Mouse (Mus musculus) telencephalon, adult 2 months (tissue): ENCODE measurements around the gene Naa80.
A peak's percentile ranks its signal among the peaks of the same experiment; 100 is the strongest.

ENCODE experiments used
- DNase-seq: peaks from one replicate; pipeline ENCODE4 v3.0.0-alpha.2; 2011; ENCODE audit warnings: low read depth, low spot score

Gene Naa80

GRCm38 (mm10) chr9:107578587-107578986, at the start of gene Naa80:
Gene Naa80 (plus strand): TSS chr9:107578887.
- DNase-seq, result no peak

- peak; percentile 99 for DNase-seq
These were observed 44.8 kb upstream of the Naa80 start, which contains the start of gene Tmem115 for GRCm38 (mm10) chr9:107533791-107534407. Gene Tmem115 (plus strand): TSS chr9:107533945.

DNA sequence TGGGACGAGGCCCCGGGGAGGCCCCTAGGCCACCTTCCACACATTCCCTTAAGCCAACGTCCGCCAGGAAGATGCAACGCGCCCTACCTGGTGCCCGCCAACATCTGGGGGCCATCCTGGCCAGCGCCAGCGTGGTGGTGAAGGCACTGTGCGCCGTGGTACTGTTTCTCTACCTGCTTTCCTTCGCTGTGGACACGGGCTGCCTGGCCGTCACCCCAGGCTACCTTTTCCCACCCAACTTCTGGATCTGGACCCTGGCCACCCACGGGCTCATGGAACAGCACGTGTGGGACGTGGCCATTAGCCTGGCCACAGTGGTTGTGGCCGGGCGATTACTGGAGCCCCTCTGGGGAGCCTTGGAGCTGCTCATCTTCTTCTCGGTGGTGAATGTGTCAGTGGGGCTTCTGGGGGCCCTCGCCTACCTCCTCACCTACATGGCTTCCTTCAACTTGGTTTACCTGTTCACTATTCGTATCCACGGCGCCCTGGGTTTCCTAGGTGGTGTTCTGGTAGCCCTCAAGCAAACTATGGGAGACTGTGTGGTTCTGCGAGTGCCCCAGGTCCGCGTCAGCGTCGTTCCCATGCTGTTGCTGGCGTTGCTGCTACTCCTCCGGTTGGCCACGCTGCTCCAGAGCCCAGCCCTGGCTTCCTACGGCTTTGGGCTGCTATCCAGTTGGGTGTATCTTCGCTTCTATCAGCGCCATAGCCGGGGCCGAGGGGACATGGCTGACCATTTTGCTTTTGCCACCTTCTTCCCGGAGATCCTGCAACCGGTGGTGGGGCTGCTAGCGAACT, 44.1 kb upstream of the Naa80 start:
- DNase-seq, result no peak

DNA sequence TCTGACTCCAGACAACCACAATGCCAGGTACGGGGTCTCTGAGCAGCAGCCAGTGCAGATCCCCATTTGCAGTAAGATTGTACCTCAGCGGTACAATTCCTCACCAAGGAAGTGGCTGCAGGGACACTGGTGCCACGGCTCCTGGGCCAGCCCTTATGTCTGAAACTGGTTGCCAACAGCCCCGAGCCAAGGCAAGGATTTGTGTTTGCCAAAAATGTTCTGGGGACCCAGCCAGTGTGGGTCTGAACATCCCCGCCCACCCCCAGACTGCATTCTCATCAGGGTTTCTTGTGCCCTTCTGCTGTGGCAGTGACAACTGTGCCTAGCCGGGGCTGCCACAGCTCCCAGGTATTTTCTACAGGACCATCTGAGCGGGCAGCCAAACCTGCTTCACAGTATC, 40.5 kb upstream of the Naa80 start:
- no peak for DNase-seq

DNA sequence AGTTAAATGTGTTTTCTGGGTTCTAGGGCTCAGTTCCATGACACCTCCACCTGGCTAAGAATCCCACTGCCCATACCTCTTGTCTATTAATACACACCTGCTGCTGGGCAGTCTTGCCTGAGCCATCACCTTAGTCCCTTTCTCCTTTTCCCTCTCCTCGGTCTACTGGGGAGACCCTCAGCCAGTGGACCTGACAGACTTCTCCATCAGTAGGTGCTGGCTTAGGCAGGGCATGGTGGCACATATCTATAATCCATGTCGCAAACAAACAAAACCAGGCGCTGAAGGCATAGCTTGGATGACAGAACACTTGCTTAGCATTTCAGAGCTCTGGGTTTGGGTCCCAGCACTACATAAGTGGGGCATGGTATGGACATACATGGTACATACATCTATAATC, 40.0 kb upstream of the Naa80 start:
- DNase-seq, result no peak

DNA sequence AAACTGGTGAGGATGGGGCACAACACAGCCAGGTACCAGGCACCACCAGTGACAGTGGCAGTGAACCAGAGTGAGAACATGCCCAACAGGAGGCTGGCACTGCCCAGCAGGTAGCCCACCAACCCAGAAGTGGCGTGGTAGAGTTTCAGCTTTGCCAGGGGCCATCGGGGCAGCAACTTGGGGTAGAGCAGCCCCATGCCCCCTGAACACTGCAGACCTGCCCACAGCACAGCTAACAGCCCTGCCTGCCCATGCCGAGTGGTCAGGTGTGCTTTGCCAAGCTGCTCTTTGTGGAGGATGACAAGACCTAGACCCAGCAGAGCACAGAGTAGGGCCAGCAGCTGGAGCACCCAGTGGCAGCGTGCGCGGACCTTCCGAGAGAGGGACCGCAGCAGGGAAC, 38.7 kb upstream of the Naa80 start:
- DNase-seq, result no peak

DNA sequence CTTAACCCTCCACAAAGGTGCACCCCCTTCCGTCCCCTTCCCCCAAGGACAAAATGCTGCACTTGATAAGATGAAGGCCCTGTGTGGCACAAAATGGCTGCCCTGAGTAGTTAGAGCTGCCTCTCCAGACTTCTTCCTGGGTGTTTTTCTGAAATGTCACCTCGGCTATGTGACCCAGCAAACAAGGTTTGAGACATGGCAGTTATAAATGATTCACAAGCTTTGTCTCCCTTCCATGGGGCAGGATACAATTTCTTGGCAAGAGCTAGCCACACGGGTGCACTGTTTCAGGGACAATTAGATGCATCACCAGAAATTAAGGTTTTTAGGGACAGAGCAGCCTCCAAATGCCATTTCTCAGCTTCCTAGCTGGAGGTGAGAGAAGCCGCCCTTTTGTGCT, 38.3 kb upstream of the Naa80 start:
- DNase-seq, result no peak

DNA sequence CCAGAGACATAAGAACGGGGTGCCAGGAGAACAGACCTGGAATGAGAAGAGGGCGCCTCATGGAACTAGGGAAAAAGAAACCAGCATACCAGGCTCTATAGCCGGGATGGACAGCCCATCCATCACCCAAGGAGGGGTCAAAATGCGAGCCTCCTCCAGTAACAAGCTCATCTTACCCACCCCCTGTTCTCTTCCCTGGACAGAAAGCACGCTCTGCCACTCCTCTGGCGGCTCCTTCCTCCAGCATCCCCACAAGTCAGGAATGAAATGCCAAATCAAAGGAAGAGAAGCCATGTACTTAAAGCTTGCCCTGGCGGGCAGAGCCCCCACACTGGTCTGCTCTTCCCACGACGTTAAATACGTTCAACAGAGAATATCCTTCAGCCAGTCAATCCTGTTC, 37.7 kb upstream of the Naa80 start:
- DNase-seq, result no peak

- peak; percentile 94 for DNase-seq
These were observed 37.0 kb upstream of the Naa80 start, which contains the start of the genes Cyb561d2 and Nprl2 for GRCm38 (mm10) chr9:107541474-107542351. Gene Cyb561d2 (minus strand): TSS chr9:107542193. Gene Nprl2 (plus strand): TSS chr9:107542226.

DNA sequence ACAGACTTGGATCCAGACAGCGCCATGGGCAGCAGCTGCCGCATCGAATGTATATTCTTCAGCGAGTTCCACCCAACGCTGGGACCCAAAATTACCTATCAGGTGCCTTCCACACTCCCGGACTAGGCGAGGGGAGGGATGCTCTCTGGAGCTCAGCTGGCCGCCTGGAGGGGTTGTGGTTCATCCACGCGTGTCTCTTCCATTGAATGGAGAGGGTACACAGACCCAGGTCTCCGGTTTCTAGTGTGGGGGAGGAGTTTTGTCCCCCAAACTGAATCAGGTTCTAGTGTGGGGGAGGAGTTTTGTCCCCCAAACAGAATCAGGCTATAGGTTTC, 36.4 kb upstream of the Naa80 start:
- no peak for DNase-seq

- DNase-seq, result no peak
These were observed 36.0 kb upstream of the Naa80 start for GRCm38 (mm10) chr9:107542721-107543120.

DNA sequence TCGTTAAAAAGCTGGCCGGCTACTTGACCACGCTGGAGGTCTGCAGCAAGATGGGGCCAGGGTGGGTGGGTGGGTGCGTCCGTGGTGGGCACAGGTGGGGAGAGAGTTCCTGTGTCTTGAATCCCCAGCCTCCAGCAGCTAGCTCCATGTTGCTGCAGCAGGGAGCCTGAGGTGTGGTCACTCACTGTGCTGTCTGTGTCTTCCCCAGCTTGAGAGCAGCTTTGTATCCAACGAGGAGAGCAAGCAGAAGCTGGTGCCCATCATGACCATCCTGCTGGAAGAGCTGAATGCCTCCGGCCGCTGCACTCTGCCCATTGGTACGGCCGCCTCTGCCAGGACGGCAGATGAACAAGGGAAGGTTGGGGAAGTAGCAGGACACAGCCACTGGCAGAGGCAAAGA, 35.4 kb upstream of the Naa80 start:
- no peak for DNase-seq

DNA sequence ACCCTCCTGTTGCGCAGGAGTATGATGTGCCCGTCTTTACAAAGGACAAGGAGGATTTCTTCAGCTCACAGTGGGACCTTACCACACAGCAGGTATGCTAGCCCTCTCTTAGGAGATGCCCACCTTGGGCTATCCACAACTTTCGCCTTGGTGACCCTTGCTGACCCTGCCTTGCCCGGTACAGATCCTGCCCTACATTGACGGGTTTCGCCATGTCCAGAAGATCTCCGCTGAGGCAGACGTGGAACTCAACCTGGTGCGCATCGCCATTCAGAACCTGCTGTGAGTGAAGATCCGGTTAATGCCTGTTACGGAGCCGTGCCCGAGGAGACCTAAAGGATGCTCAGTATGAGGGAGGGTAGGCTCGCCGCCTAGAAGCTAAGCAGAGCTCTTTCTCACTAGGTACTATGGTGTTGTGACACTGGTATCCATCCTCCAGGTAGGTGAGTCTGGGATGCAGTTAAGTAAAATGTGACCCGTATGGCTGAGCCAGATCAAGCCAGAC, 34.4 kb upstream of the Naa80 start:
- no peak for DNase-seq

DNA sequence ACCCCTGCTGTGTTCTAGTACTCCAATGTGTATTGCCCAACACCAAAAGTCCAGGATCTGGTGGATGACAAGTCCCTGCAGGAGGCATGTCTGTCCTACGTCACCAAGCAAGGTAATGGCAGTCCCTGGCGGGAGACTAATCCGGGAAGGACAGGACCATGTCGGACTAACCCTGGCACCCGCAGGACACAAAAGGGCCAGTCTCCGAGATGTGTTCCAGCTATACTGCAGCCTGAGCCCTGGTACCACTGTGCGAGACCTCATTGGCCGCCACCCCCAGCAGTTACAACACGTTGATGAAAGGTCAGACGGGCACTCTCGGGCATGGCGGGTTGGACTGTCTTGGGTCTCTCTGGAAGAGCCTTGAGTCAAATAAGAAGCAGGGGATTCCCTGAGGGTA, 34.0 kb upstream of the Naa80 start:
- DNase-seq, result no peak

DNA sequence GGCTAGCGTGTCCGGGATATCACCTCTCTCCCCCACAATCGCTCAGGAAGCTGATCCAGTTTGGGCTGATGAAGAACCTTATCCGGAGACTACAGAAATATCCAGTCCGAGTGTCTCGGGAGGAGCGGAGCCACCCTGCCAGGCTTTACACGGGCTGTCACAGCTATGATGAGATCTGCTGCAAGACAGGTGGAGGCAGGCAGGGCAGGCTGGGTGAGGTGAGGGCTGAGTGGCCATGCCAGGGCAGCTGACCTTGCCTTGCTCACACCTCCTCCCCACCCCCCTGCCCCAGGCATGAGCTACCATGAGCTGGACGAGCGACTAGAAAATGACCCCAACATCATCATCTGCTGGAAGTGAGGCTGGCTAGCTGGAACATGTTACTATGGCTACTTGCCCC, 33.5 kb upstream of the Naa80 start:
- DNase-seq, result no peak

- DNase-seq, result no peak
These were observed 33.1 kb upstream of the Naa80 start for GRCm38 (mm10) chr9:107545602-107546001.

DNA sequence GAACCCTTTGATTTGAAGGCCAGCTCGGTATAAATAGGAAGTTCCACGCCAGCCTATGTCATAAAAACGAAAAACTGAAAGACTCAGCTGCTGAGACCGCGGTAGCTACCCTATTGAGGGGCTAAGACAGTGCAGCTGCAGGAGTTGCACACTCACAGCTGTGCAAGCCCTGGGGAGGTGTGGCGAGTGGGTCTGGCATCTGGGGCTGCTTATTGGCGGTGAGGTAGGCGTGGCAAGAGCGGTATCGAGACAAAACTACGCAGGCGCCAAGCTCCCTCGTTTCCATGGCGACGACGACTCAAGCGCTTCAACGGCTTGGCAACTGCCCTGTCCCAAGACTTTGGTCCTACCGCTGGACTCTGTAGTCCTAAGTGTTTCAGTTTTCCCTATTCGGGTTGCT, 31.7 kb upstream of the Naa80 start, which contains the start of gene Zmynd10:
Gene Zmynd10, plus strand, starts transcription at position 273 of the 400 bp plus-strand sequence.
- peak; percentile 82 for DNase-seq

DNA sequence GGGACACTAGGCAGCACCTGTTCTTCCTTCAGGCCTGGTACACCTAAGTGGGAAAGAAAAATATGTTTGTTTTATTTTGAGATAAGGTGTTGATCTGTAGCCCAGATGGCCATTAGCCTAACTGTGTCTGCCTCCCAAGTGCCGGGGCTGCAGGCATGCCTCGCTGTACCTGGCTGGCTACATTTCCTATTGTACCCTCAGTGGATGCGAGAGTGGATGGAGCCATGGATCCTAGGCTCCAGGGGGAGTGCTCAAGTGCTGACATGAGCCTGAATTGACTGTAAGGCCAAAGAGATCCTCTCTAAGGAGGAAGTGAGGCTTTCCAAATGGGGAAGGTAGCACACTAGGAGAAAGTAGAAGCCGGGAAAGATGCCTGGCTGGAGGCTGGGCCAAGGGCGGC, 30.7 kb upstream of the Naa80 start:
- no peak for DNase-seq

DNA sequence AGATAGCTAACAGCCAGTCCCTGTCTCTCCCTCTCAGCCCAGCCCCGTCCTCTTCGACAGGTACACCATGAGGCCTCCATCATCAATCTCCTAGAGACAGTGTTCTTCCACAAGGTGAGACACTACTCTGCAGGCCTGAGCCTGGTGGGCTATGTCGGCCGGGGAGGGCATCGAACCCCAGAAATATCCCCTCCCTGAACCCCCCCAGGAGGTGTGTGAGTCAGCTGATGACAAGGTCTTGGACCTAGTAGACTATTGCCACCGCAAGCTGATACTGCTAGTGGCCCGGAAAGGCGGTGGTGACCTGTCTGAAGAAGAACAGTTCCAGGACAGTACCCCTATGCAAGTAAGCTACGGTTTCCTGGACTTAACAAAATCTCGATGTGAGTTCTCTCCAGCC, 29.9 kb upstream of the Naa80 start:
- DNase-seq, result no peak

GRCm38 (mm10) chr9:107549297-107550074, 29.2 kb upstream of the Naa80 start:
- DNase-seq, result no peak

DNA sequence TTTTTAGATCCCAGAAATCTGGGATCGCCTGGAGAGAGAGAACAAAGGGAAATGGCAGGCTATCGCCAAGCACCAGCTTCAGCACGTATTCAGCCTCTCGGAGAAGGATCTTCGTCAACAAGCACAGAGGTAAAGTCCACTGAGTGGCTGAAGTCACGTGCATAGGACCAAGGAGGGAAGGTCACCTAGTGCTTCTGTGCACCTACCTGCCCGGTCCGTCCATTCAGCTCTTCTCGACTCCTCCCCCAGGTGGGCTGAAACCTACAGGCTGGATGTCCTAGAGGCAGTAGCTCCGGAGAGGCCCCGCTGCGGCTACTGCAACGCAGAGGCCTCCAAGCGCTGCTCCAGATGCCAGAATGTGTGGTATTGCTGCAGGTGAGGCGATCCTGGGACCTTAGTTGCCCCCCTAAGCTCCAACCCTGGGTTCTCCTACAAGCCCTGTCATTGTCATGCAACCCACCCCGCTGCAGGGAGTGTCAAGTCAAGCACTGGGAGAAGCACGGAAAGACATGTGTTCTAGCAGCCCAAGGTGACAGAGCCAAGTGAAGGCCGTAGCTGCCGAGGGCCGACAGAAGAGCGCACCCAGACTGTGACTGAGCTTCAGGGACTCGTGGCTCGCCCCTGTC, 28.1 kb upstream of the Naa80 start:
- no peak for DNase-seq
